Mouse (Mus musculus): Measurements from ENCODE around the gene Acvrl1. TPM values are rescaled to one million over a fixed set of nuclear protein-coding genes. Genes with fewer than 3 reads are reported as not detected.

Gene Acvrl1
- polyA plus RNA-seq, 1 experiment from 2014 or later, result 5.2 TPM

DNA sequence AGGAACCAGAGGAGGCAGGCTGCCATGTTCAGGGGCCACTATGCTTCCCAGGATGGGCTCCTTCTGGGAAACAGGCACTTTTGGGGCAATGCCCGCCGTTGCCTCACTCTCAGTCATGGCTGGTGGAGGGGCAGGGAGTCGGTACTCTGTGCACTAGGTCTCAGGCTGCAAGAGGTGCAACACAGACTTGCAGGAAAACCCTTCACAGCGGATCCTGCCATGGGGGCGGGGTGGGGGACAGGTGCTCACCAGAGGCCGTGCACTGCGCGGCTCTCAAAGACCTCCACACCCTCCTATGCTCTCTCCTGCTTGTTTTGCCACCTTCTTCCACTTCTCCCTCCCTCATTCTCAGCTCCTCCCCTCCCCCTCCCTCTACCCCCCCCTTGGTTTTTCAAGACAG, 14.3 kb downstream of the Acvrl1 start:
- H3K4me3 ChIP-seq (ENCODE audit: low read depth, low read length), result no peak overlapping the region
- no peak overlapping the region for H3K4me2 ChIP-seq (ENCODE audit: low read depth)
- H3K9ac ChIP-seq (ENCODE audit: low read length), result no peak overlapping the region
- H3K36me3 ChIP-seq (ENCODE audit: control insufficient read depth, insufficient read depth, low read length), result no peaks in the 10 kb centered on the region
- H3K9me3 ChIP-seq (ENCODE audit: control insufficient read depth, low read length), result no peaks in the 10 kb centered on the region
- ATAC-seq (ENCODE audit: insufficient read depth, low FRiP score, low TSS enrichment) (no peak), DNase-seq (ENCODE audit: low spot score) (no peak)
- H3K27me3 ChIP-seq (ENCODE audit: control insufficient read depth, insufficient read depth, low read length), result no peaks in the 10 kb centered on the region
- H3K4me1 ChIP-seq (ENCODE audit: control insufficient read depth, insufficient read depth, low read length), result peaks cover 27% of the 10 kb centered on the region
- no peak overlapping the region for H3K27ac ChIP-seq (ENCODE audit: low read depth, low read length)
- WGBS, result 51% methylated on average over 8 of the region's 8 CpGs

DNA sequence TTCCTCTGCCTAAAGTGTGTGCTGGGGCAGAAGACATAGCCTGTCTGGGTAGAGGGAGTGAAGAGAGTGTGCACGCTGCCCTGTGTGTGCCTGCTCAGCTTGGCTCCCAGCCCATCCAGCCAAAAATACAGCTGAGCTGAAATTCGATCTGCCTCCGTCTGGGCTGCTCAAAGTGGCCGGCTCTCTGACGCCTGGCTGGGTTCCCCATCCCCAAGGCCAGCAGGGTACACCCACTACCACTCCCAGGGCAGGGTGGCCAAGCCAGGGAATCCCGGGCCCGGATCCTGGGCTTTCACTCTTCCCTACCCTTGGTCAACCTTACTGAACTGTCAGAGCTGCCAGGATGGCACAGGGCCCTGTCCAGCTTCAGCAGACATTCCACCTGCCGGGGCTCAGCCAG, 15.2 kb downstream of the Acvrl1 start:
- WGBS, result 13% methylated on average over 8 of the region's 8 CpGs
- peaks cover 27% of the 10 kb centered on the region for H3K4me1 ChIP-seq (ENCODE audit: control insufficient read depth, insufficient read depth, low read length)
- no peak overlapping the region for H3K27ac ChIP-seq (ENCODE audit: low read depth, low read length)
- H3K9ac ChIP-seq (ENCODE audit: low read length), result peak overlapping the region; percentile 4; the same call in 1 of the 2 replicates
- no peak overlapping the region for H3K4me2 ChIP-seq (ENCODE audit: low read depth)
- H3K4me3 ChIP-seq (ENCODE audit: low read depth, low read length), result no peak overlapping the region
- no peaks in the 10 kb centered on the region for H3K9me3 ChIP-seq (ENCODE audit: control insufficient read depth, low read length)
- ATAC-seq (ENCODE audit: insufficient read depth, low FRiP score, low TSS enrichment) (no peak), DNase-seq (ENCODE audit: low spot score) (no peak)
- no peaks in the 10 kb centered on the region for H3K36me3 ChIP-seq (ENCODE audit: control insufficient read depth, insufficient read depth, low read length)
- H3K27me3 ChIP-seq (ENCODE audit: control insufficient read depth, insufficient read depth, low read length), result no peaks in the 10 kb centered on the region

DNA sequence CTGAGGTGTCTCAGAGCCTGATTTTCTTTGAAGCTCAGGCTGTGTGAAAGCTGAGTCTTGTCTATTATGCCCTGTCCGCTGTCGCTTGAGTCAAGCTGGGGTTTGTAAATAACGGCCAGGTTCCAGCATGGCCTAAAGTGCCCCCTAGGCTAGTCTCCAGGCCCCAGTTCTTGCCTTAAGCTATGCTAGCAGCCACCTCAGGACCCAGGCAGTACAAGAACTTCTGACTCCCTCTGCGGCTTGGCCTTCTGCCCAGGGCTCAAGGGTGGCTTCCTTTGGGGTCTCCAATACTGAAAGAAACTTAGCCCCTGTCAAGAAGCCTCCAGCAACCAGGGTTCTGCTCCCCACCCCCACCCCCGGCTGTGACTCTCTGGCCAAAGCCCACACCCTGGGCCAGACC, 15.9 kb downstream of the Acvrl1 start:
- no peak for ATAC-seq (ENCODE audit: insufficient read depth, low FRiP score, low TSS enrichment)
- Histone ChIP-seq H3K9me3 (ENCODE audit: control insufficient read depth, low read length) (no peaks in the 10 kb centered on the region), H3K4me3 (ENCODE audit: low read depth, low read length) (no peak overlapping the region), H3K4me2 (ENCODE audit: low read depth) (no peak overlapping the region), H3K9ac (ENCODE audit: low read length) (no peak overlapping the region), H3K36me3 (ENCODE audit: control insufficient read depth, insufficient read depth, low read length) (no peaks in the 10 kb centered on the region), H3K27me3 (ENCODE audit: control insufficient read depth, insufficient read depth, low read length) (no peaks in the 10 kb centered on the region), H3K27ac (ENCODE audit: low read depth, low read length) (no peak overlapping the region), H3K4me1 (ENCODE audit: control insufficient read depth, insufficient read depth, low read length) (peaks cover 26% of the 10 kb centered on the region)
- DNase-seq (ENCODE audit: low spot score), result no peak
- 83% methylated on average over 5 of the region's 5 CpGs for WGBS

DNA sequence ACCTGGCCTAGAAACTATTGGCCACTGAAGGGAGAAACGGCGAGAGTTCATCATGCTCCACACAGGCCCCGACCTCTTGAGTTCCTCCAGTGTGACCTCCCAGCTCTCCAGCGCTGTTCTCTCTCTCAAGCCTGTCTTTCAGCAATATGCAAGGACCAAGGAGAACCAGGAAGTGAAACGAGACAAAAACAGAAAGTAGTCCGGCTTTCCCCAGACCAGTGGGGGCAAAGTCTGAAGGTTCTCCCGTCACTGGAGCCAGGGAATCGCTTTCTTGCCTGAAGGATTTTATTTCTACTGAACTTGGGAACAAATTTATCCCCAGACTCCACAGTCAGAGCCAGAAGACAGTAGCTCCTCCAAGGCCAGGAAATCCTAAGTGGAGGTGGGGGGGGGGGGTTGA, 16.5 kb downstream of the Acvrl1 start:
- no peak for ATAC-seq (ENCODE audit: insufficient read depth, low FRiP score, low TSS enrichment)

DNA sequence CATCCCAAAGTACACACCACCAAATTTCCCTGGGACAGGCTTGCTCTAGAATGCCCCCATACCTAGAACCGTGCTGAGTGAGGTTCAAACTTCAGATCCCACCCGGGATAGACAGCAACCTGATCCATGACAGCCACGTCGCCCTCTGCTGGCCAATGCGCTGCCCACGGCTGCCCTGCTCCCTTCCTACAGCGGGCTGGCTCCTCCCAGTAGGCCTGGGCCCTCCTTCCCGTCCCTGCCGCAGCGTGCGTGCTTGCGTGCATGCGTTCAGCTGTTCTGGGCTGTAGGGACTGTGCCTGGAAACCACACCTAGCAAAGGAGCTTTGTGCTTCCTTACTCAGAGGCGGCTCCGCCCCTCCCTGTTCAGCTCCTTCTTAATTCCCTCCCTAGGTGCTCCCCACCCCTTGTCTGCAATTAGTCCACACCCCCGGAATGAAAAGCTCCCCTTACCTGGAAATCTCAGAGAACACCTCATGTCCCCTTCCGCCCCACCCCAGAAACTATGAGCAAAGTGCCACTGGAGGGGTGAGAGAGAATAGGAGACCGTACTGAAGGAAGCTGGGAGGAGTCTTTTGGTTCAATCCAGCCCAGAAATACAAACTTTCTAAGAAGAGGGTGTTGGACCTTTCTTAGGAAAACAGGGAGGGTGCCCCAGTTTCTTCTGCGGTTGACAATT, 17.2 kb downstream of the Acvrl1 start:
- no peaks in the 10 kb centered on the region for H3K27me3 ChIP-seq (ENCODE audit: control insufficient read depth, insufficient read depth, low read length)
- 9% methylated on average over 19 of the region's 19 CpGs for WGBS
- DNase-seq (ENCODE audit: low spot score) (peak; percentile 96), ATAC-seq (ENCODE audit: insufficient read depth, low FRiP score, low TSS enrichment) (peak; percentile 92)
- no peak overlapping the region for H3K27ac ChIP-seq (ENCODE audit: low read depth, low read length)
- H3K4me1 ChIP-seq (ENCODE audit: control insufficient read depth, insufficient read depth, low read length), result peaks cover 12% of the 10 kb centered on the region
- peak overlapping the region; percentile 38 for H3K4me2 ChIP-seq (ENCODE audit: low read depth)
- no peaks in the 10 kb centered on the region for H3K36me3 ChIP-seq (ENCODE audit: control insufficient read depth, insufficient read depth, low read length)
- no peaks in the 10 kb centered on the region for H3K9me3 ChIP-seq (ENCODE audit: control insufficient read depth, low read length)
- H3K9ac ChIP-seq (ENCODE audit: low read length), result peak overlapping the region; percentile 52
- no peak overlapping the region for H3K4me3 ChIP-seq (ENCODE audit: low read depth, low read length)

More for the DNA sequence above, 16.5 kb downstream of the Acvrl1 start:
- no peak overlapping the region for H3K4me2 ChIP-seq (ENCODE audit: low read depth)
- no peak overlapping the region for H3K9ac ChIP-seq (ENCODE audit: low read length)
- H3K27ac ChIP-seq (ENCODE audit: low read depth, low read length), result no peak overlapping the region
- WGBS, result 86% methylated on average over 8 of the region's 8 CpGs
- no peaks in the 10 kb centered on the region for H3K9me3 ChIP-seq (ENCODE audit: control insufficient read depth, low read length)
- H3K4me1 ChIP-seq (ENCODE audit: control insufficient read depth, insufficient read depth, low read length), result peaks cover 20% of the 10 kb centered on the region
- no peak for DNase-seq (ENCODE audit: low spot score)
- H3K27me3 ChIP-seq (ENCODE audit: control insufficient read depth, insufficient read depth, low read length), result no peaks in the 10 kb centered on the region
- H3K36me3 ChIP-seq (ENCODE audit: control insufficient read depth, insufficient read depth, low read length), result no peaks in the 10 kb centered on the region
- no peak overlapping the region for H3K4me3 ChIP-seq (ENCODE audit: low read depth, low read length)

DNA sequence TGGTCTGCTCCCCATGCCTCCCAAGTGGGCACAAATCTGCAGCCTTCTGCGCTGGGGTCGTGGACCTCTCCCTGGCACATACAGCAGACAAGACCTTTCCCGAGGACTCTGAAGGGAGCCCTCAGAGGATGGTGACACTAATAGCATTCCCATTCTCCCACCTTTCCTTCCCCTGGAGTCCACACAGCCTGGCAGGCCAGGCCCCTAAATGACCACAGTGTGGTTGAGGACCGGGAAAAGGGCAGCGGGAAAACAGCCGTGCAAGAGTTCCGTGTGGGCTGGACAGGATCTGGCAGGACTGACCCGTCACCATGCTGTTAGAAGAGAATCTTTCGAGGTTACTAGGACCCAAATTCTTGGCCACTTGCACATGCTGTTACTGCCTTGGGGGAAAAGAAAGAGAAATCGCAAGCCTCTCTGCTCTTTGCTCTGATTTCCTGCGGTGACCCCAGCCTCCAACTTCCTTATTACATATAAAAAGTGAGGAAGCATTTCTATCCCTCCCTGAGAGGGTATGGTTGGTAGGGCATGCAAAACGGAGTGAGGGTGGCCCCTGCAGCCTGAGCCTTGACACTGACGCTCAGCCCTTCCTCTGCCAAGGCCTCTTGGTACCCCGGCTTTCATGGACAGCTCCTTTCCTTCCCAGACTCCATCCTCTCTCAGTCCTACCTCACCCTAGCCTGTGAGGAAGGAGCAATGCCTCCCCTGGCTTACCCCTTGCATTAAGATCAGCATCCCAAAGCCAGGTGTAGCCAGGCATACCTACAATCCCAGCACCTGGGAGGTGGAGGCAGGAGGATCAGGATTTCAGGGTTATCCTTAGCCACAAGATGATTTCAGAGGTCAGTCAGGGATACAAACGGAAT, 18.0 kb downstream of the Acvrl1 start:
- Histone ChIP-seq H3K9me3 (ENCODE audit: control insufficient read depth, low read length) (no peaks in the 10 kb centered on the region), H3K36me3 (ENCODE audit: control insufficient read depth, insufficient read depth, low read length) (no peaks in the 10 kb centered on the region), H3K4me2 (ENCODE audit: low read depth) (no peak overlapping the region), H3K4me1 (ENCODE audit: control insufficient read depth, insufficient read depth, low read length) (0 out of 2 replicates have a peak, but pooled peaks cover 7% of the 10 kb centered on the region), H3K9ac (ENCODE audit: low read length) (peak overlapping the region; percentile 52; the same call in 1 of the 2 replicates), H3K4me3 (ENCODE audit: low read depth, low read length) (no peak overlapping the region), H3K27ac (ENCODE audit: low read depth, low read length) (no peak overlapping the region), H3K27me3 (ENCODE audit: control insufficient read depth, insufficient read depth, low read length) (no peaks in the 10 kb centered on the region)
- DNase-seq (ENCODE audit: low spot score) (no peak), ATAC-seq (ENCODE audit: insufficient read depth, low FRiP score, low TSS enrichment) (no peak)
- 70% methylated on average over 15 of the region's 15 CpGs for WGBS

DNA sequence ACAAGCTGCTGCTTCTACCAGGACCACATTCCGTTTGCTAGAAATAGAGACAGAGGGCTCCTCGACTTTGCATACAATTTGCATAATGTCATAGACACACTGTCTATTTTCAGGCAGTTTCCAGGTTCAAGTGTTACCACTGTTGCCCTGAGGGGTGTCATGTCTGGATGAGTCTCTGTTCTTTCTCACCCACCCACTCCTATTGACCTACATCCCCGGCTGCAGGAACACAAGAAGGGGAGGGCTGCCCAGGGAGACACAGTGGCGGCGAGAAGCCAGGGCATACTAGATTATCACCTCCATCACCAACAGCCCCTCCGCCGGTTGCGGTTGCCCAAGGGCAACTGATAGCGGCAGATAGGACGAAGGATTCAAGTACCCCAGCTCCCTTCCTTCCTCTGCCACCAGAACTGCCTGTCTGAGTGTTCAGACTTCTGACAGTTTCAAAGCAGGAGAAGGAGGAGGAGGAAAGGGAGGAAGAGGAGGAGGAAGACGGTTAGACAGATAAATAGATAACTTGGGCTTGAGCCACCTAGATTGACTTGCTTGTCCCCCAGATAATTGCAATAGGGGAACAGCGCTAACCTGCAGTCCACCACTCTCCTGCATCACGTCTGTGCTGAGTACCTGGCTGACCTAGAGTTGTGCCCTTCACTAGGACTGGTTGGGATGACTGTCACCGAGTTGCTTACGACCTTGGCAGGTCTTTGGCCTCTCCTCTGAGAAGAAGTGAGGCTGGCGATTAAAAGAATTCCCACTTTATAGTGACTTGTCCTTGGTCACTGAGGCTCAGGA, 19.0 kb downstream of the Acvrl1 start:
- Histone ChIP-seq H3K9me3 (ENCODE audit: control insufficient read depth, low read length) (no peaks in the 10 kb centered on the region), H3K27me3 (ENCODE audit: control insufficient read depth, insufficient read depth, low read length) (no peaks in the 10 kb centered on the region), H3K4me3 (ENCODE audit: low read depth, low read length) (no peak overlapping the region), H3K4me1 (ENCODE audit: control insufficient read depth, insufficient read depth, low read length) (0 out of 2 replicates have a peak, but pooled peaks cover 7% of the 10 kb centered on the region), H3K4me2 (ENCODE audit: low read depth) (no peak overlapping the region), H3K36me3 (ENCODE audit: control insufficient read depth, insufficient read depth, low read length) (no peaks in the 10 kb centered on the region), H3K9ac (ENCODE audit: low read length) (no peak overlapping the region), H3K27ac (ENCODE audit: low read depth, low read length) (no peak overlapping the region)
- no peak for ATAC-seq (ENCODE audit: insufficient read depth, low FRiP score, low TSS enrichment)
- no peak for DNase-seq (ENCODE audit: low spot score)
- 85% methylated on average over 16 of the region's 16 CpGs for WGBS

DNA sequence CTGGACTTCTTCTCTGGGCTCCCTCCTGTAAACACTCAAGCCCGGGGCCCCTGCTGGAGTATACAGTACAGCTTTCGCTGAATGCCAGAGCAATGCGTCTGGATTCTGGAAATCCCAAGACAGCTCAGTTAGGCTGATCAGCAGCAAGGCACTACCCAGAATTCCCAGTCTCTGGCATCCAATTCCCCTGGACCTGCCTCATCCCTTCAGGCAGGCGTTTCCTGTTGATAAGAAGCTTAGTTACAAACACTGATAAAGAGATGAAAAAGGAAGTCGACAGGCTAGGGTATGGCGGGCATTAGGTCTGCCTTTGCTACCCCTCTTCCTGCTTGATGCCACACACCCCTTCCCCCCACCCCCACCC, 19.6 kb downstream of the Acvrl1 start:
- 0 out of 2 replicates have a peak, but pooled peaks cover 7% of the 10 kb centered on the region for H3K4me1 ChIP-seq (ENCODE audit: control insufficient read depth, insufficient read depth, low read length)
- no peak overlapping the region for H3K4me2 ChIP-seq (ENCODE audit: low read depth)
- 78% methylated on average over 6 of the region's 6 CpGs for WGBS
- no peak for DNase-seq (ENCODE audit: low spot score)
- H3K9ac ChIP-seq (ENCODE audit: low read length), result no peak overlapping the region
- no peaks in the 10 kb centered on the region for H3K9me3 ChIP-seq (ENCODE audit: control insufficient read depth, low read length)
- no peak overlapping the region for H3K27ac ChIP-seq (ENCODE audit: low read depth, low read length)
- no peak overlapping the region for H3K4me3 ChIP-seq (ENCODE audit: low read depth, low read length)
- no peaks in the 10 kb centered on the region for H3K36me3 ChIP-seq (ENCODE audit: control insufficient read depth, insufficient read depth, low read length)
- ATAC-seq (ENCODE audit: insufficient read depth, low FRiP score, low TSS enrichment), result no peak
- H3K27me3 ChIP-seq (ENCODE audit: control insufficient read depth, insufficient read depth, low read length), result no peaks in the 10 kb centered on the region

Data from neural tube, embryonic 11.5 days (tissue).